Mouse (Mus musculus): ENCODE measurements around the gene Tspan10.

GRCm38 (mm10) chr11:120454965-120455364, 12.5 kb downstream of the Tspan10 start:
- TF ChIP-seq MAFK (IDR thresholded peaks at IDR 0.05; ENCODE audit: insufficient read depth, low read depth, low read length), result no peak
- TF ChIP-seq ZC3H11A (IDR thresholded peaks at IDR 0.05; ENCODE audit: borderline replicate concordance, low read depth, low read length), result no peak
- TF ChIP-seq HCFC1 (IDR thresholded peaks at IDR 0.05; ENCODE audit: borderline replicate concordance, insufficient read depth, low read length), result no peak

Data from ES-E14 (cell line).